ENCODE assay signal across 8 mouse cellular contexts in the genomic region with DNA sequence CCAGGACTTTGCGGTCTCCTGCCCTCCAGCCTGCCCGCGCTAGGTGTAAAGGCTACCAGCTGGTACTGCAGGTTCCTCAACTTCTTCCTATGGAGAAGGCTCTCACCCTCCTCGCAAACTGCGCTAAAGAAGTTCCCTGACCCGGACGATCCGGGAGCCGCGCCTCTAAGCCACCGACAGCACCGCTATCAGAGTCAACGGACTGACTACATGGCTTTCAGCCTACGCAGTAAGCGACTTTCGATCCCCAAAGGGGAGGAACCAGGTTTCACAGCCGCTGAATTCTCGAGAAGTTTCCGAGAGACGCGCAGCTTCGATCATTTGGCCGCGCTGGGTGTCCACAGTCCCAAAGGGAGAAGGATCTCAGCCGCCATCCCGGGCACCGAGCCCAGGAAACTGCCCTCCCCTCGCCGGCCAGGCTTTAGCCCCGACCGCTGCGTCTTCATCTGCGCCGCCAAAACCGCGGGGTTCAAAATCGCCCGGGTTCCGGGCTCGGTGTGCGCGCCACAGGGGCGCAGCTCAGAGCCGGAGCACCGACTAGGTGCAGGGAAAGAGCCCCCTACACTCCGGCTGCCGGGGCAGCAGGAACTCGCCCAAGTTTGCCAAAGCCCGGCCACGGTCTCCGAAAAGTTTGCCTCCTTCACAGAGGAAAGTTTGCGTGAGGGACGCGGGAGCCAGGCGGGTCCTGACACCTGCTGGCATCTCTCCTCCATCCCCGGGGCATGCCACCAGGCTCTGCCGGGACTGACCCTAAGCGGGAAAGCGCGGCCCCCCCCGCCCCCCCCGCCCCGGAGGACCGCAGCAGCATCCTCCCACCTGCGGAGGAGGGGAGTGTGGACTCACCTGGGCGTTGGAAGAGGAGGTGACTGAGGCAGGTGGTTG. TPM values are rescaled to one million over a fixed set of nuclear protein-coding genes. Genes with fewer than 3 reads are reported as not detected.
DNase-seq lines count a peak whose midpoint lies in the region; ATAC-seq lines count a peak whose summit lies in the region.

No protein-coding gene starts in this region.

- H3K36me3 ChIP-seq in hindbrain, embryonic 10.5 days = no peaks in the 10 kb centered on the region

- peak; percentile 77 for DNase-seq in Muller cell, postnatal 12 days (ENCODE audit: inconsistent ontology term)
- DNase-seq in cerebellum, adult 9-10 months = peak; percentile 15
- peak; percentile 57 for DNase-seq in hindbrain, embryonic 10.5 days (ENCODE audit: low spot score)
- peak; percentile 36 to 40 for DNase-seq in layer of hippocampus, postnatal 36 days
- peak; percentile 70 to 77 for DNase-seq in lung, postnatal 4 days
- peak; percentile 16 for DNase-seq in retina, postnatal 7 days (ENCODE audit: low read depth, low spot score)
- peak; percentile 21 for DNase-seq in urinary bladder, postnatal 10 days (ENCODE audit: low spot score)

- H3K4me1 ChIP-seq in hindbrain, embryonic 10.5 days (replicated peaks) = peaks cover 40% of the 10 kb centered on the region

- H3K9me3 ChIP-seq in hindbrain, embryonic 10.5 days = no peaks in the 10 kb centered on the region

- peak overlapping the region; percentile 85 for H3K27ac ChIP-seq in hindbrain, embryonic 10.5 days

- WGBS in hindbrain, embryonic 10.5 days = under 1% methylated on average over 66 of the region's 66 CpGs

- H3K27me3 ChIP-seq in hindbrain, embryonic 10.5 days (ENCODE audit: insufficient read depth, poor library complexity, severe bottlenecking) = peaks cover 59% of the 10 kb centered on the region

- peak overlapping the region; percentile 80 for H3K4me3 ChIP-seq in hindbrain, embryonic 10.5 days

- peak; percentile 24 for ATAC-seq in frontal cortex, adult (ENCODE audit: low TSS enrichment)

RNA-seq across cellular contexts. Expression of a gene that starts 0.6 kb away (rescaled TPM):
- polyA plus RNA-seq in hindbrain, embryonic 10.5 days (2016; fragmentation: Nextera tagmentation; extraction: Ambion mirVana) = 2.0 and 2.2 TPM in 2 replicates
- total RNA-seq in layer of hippocampus, postnatal 36 days (2021) = 1 to 10 TPM; 2.2 to 2.4 TPM

Comparison
In these comparisons a context has a peak if more than half of its experiments do, and no peak if none do; other contexts are left out.
1. Peak in every context shown above with its lines: DNase-seq, ATAC-seq, H3K4me3 ChIP-seq and H3K27ac ChIP-seq.
2. DNase-seq: peak in every context shown above with its lines; median percentile 77 in Muller cell, postnatal 12 days; 74 in lung, postnatal 4 days; 57 in hindbrain, embryonic 10.5 days; 38 in layer of hippocampus, postnatal 36 days; 21 in urinary bladder, postnatal 10 days; 16 in retina, postnatal 7 days; 15 in cerebellum, adult 9-10 months.